ENCODE assay signal across 8 mouse cellular contexts in the genomic region with DNA sequence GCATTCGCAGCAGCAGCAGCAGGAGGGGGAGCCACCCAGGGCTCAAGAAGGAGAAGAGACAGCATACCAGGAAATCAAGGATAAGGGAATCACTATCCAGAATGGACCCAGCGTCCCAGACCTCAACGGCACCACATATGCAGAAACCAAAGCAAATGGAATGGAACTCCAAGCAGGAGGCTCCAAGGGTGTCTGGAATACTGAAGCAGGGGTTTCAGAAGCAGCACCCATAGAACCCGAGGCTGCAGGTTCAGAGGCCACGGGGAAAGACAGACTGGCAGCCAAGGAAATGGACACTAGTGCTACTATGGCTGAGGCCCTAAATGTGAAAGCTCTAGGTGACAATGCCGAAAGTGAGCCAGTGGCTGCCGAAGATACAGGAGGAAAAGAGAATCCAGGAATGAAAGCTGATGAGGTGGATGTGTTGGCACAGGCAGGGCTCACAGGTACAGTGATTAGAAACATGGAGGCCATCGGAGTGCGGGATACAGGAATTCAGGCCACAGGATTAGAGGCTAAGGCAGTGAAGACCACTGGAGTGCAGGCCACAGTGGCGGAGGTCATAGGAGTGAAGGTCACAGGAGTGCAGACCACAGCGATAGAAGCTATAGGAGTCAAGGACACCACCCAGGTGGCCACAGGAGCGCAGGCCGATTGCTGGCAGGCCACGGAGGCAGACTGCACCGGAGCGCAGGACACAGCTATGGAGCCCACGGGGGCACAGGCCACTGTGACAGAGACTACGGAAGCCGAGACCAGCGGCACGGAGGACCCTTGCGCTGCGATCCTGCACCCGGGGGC. TPM values are rescaled to one million over a fixed set of nuclear protein-coding genes. Genes with fewer than 3 reads are reported as not detected.
DNase-seq lines count a peak whose midpoint lies in the region; ATAC-seq lines count a peak whose summit lies in the region.

No protein-coding gene starts in this region.

- 19% methylated on average over 24 of the region's 24 CpGs for WGBS in intestine, embryonic 14.5 days

- H3K4me1 ChIP-seq in intestine, embryonic 14.5 days (replicated peaks; ENCODE audit: control insufficient read depth, insufficient read depth, low read length) = peaks cover 9% of the 10 kb centered on the region

- peak overlapping the region; percentile 80 for H3K4me3 ChIP-seq in intestine, embryonic 14.5 days (ENCODE audit: low read depth, low read length)

- no peaks in the 10 kb centered on the region for H3K27me3 ChIP-seq in intestine, embryonic 14.5 days (replicated peaks; ENCODE audit: control insufficient read depth, insufficient read depth, low read length)

- peak; percentile 44 for DNase-seq in embryo, embryonic 10 days (ENCODE audit: low spot score)
- no peak for DNase-seq in embryo, embryonic 10.5 days (ENCODE audit: low spot score)
- DNase-seq in right cerebral cortex, postnatal 4 days = peak; percentile 32
- no peak for DNase-seq in right cerebral cortex, adult 2 months (ENCODE audit: low spot score in 2 of 2)
- DNase-seq in intestine, embryonic 14.5 days (ENCODE audit: low spot score) = peak; percentile 58
- peak; percentile 38 for DNase-seq in neural tube, embryonic 10.5 days (ENCODE audit: extremely low spot score, low spot score)
- DNase-seq in urinary bladder, postnatal 36 days (ENCODE audit: low spot score in 2 of 2) = no peak
- DNase-seq in B cell, adult 2 months = no peak

- peak overlapping the region; percentile 84 for H3K4me2 ChIP-seq in intestine, embryonic 14.5 days (ENCODE audit: low read length)

- H3K27ac ChIP-seq in intestine, embryonic 14.5 days (ENCODE audit: low read depth) = peak overlapping the region; percentile 95

- H3K9ac ChIP-seq in intestine, embryonic 14.5 days (ENCODE audit: low read length) = peak overlapping the region; percentile 93

- H3K9me3 ChIP-seq in intestine, embryonic 14.5 days (ENCODE audit: control insufficient read depth, low read length) = no peaks in the 10 kb centered on the region

- no peaks in the 10 kb centered on the region for H3K36me3 ChIP-seq in intestine, embryonic 14.5 days (ENCODE audit: control insufficient read depth, insufficient read depth, low read length)

- ATAC-seq in intestine, embryonic 14.5 days (replicated peaks; ENCODE audit: low FRiP score, low TSS enrichment, low read depth) = no peak; the same call in 1 of the 2 replicates

RNA-seq across cellular contexts. Expression of a gene that starts 6.0 kb away (rescaled TPM):
- polyA plus RNA-seq in intestine, embryonic 14.5 days (2014; fragmentation: Nextera tagmentation; extraction: Ambion mirVana) = 4.3 and 5.6 TPM in 2 replicates

RNA-seq across cellular contexts. Expression of a gene that starts 14.5 kb away (rescaled TPM):
- 4.7 and 6.4 TPM in 2 replicates for polyA plus RNA-seq in intestine, embryonic 14.5 days (2014; fragmentation: Nextera tagmentation; extraction: Ambion mirVana)

RNA-seq across cellular contexts. Expression of a gene that starts 15.3 kb away (rescaled TPM):
- 34.1 and 39.2 TPM in 2 replicates for polyA plus RNA-seq in intestine, embryonic 14.5 days (2014; fragmentation: Nextera tagmentation; extraction: Ambion mirVana)

RNA-seq across cellular contexts. Expression of a gene that starts 36.8 kb away (rescaled TPM):
- 0.61 and 1.5 TPM in 2 replicates for polyA plus RNA-seq in intestine, embryonic 14.5 days (2014; fragmentation: Nextera tagmentation; extraction: Ambion mirVana)

RNA-seq across cellular contexts. Expression of a gene that starts 42.0 kb away (rescaled TPM):
- polyA plus RNA-seq in intestine, embryonic 14.5 days (2014; fragmentation: Nextera tagmentation; extraction: Ambion mirVana) = 15.0 and 21.3 TPM in 2 replicates

Comparison
In these comparisons a context has a peak if more than half of its experiments do, and no peak if none do; other contexts are left out.
1. DNase-seq: peak in embryo, embryonic 10 days (single experiment), right cerebral cortex, postnatal 4 days (single experiment), intestine, embryonic 14.5 days (single experiment) and neural tube, embryonic 10.5 days (single experiment); none in embryo, embryonic 10.5 days (single experiment), right cerebral cortex, adult 2 months (0 of 2), urinary bladder, postnatal 36 days (0 of 2) and B cell, adult 2 months (0 of 2).